Mouse (Mus musculus): ENCODE results near the gene Kera. TPM values are rescaled to one million over a fixed set of nuclear protein-coding genes. Genes with fewer than 3 reads are reported as not detected.

The Kera gene
- polyA plus RNA-seq, 1 experiment from 2014 or later = 0.13 TPM

GRCm38 (mm10) chr10:97659489-97659888 lies 52.8 kb downstream of the Kera start:
- H3K9me3 ChIP-seq (ENCODE audit: control insufficient read depth) = no peaks in the 10 kb centered on the region
- H3K9ac ChIP-seq (ENCODE audit: low read depth, low read length) = no peak overlapping the region
- H3K27me3 ChIP-seq (replicated peaks; ENCODE audit: control insufficient read depth, insufficient read depth, low read length) = no peaks in the 10 kb centered on the region
- ATAC-seq = no peak
- H3K27ac ChIP-seq (ENCODE audit: low read depth, low read length) = no peak overlapping the region
- no peak overlapping the region for H3K4me2 ChIP-seq (replicated peaks; ENCODE audit: low read depth)
- H3K36me3 ChIP-seq (ENCODE audit: control insufficient read depth, insufficient read depth) = no peaks in the 10 kb centered on the region
- no peak overlapping the region for H3K4me3 ChIP-seq (ENCODE audit: low read depth, low read length)
- WGBS = 92% methylated on average over 1 of the region's 1 CpGs
- TF ChIP-seq CTCF (IDR thresholded peaks at IDR 0.05; ENCODE audit: low read depth) = no peak
- no peaks in the 10 kb centered on the region for H3K4me1 ChIP-seq (replicated peaks; ENCODE audit: control insufficient read depth, insufficient read depth, low read length)

Other genes starting within 250 kb of the Kera start
- gene Dcn, start 127.3 kb upstream of the Kera start, polyA plus RNA-seq (2015; fragmentation: Nextera tagmentation; extraction: Ambion mirVana) = 353 and 355 TPM in 2 replicates
- gene Lum, start 41.8 kb upstream of the Kera start, polyA plus RNA-seq (2015; fragmentation: Nextera tagmentation; extraction: Ambion mirVana) = 108 and 111 TPM in 2 replicates
- 0.21 and 0.37 TPM in 2 replicates for gene Epyc, start 37.2 kb downstream of the Kera start, polyA plus RNA-seq (2015; fragmentation: Nextera tagmentation; extraction: Ambion mirVana)
- gene Ccer1, start 86.2 kb downstream of the Kera start, polyA plus RNA-seq (2015; fragmentation: Nextera tagmentation; extraction: Ambion mirVana) = not detected in 2 replicates
- gene C030005K15Rik, start 119.9 kb downstream of the Kera start, polyA plus RNA-seq (2015; fragmentation: Nextera tagmentation; extraction: Ambion mirVana) = not detected in 2 replicates

Measured in intestine, postnatal 0 days (tissue).